Mouse (Mus musculus): ENCODE data around the gene C2cd3. TPM values are rescaled to one million over a fixed set of nuclear protein-coding genes. Genes with fewer than 3 reads are reported as not detected.

Gene C2cd3
- total RNA-seq, 2 experiments from 2014 or later = 21.0 to 51.1 TPM

DNA sequence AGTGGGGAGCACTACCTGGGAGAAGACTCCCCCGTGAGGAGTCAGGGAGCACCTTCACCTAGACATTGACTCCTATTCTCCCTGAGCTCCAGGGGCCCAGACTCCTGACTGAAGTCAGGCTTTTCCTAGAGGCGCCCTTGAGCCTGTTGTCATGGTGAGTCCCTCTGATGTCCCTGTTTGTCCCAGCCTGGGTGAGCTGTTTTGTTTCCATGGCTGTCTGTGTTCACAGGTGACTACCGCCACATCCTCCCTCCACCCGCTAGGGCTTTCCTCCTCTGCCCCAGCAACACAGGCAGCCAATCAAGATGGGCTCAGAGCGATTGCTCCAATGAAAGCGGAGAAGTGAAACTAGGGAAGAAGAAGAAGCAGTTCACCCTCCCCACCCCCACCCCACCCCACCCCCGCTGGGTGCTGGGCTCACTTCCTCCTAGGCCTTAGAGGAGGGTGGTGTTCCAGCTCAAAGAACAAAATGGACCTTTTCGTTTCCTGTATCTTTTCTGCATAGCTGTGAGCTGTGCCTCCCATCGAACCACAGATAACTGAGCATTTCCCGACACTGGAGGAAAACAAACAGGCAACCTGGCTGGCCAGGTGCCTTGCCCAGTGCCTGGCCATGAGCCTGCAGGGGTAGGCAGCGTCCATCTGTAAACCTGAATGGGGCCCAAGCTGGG is 123.7 kb downstream of the C2cd3 start:
- peak; percentile 74 for ATAC-seq (ENCODE audit: poor library complexity, severe bottlenecking)

DNA sequence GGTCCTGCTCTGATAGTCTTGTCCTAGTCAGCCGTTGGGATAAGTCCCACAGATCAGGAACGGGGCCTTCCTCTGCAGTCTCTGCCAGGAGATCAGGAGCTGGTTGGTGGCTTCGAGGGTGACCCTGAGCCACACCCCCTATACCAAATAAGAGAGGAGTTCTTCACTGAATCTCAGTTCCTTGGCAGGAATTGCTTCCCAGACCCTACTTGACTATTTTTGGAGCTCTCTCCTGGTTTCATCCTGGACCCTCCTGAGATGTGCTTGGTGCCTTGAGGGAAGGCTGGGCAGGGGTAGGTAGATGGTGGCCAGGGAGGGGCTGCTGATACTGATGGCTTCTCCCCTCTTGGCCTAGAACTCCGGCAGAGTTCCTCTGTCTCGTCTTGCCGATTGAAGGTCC is 124.3 kb downstream of the C2cd3 start:
- no peak for ATAC-seq (ENCODE audit: poor library complexity, severe bottlenecking)

DNA sequence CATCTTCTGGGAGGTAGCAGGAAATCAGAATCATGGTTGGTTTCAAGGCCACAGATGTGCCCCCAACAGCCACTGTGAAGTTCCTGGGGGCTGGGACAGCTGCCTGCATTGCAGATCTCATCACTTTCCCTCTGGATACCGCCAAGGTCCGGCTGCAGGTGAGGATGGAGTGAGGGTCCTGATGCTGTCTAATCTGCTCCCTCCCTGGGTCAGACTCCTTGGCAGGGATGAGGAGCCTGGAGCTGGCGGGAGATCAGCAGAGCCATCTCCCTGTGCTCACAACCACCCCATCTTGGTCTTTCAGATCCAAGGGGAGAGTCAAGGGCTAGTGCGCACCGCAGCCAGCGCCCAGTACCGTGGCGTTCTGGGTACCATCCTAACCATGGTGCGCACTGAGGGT is 124.8 kb downstream of the C2cd3 start:
- no peak for ATAC-seq (ENCODE audit: poor library complexity, severe bottlenecking)

DNA sequence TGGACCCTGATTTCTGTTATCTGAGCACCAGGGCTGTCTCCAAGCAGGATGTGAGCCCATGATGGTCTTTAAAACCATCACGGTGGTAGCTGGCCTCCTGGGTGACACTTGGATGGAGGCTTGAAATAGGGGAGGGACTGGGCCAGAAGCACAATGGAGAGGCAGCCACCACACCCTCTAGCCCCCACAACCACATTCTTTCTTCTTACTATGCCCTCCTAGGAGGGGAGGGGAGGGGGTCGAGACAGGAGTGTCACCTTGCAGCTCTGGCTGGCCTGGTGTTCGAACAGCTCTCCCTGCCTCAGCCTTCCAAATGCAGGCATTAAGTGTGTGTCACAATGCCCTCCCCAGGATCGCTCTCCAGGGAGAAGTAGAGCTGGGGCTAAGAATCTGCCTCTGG is 125.4 kb downstream of the C2cd3 start:
- ATAC-seq (ENCODE audit: poor library complexity, severe bottlenecking) = no peak

DNA sequence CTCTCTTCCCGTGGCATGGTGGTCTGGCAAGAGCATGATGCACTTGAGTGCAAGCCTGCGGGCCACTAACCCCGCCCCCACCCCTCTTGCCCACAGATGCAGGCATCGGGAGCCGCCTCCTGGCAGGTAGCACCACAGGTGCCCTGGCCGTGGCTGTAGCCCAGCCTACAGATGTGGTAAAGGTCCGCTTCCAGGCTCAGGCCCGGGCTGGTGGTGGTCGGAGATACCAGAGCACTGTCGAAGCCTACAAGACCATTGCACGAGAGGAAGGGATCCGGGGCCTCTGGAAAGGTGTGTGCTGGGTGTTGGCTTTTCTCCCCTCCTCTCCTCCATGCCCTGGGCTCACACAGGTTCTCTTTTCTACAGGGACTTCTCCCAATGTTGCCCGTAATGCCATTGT is 125.9 kb downstream of the C2cd3 start:
- ATAC-seq (ENCODE audit: poor library complexity, severe bottlenecking) = no peak

DNA sequence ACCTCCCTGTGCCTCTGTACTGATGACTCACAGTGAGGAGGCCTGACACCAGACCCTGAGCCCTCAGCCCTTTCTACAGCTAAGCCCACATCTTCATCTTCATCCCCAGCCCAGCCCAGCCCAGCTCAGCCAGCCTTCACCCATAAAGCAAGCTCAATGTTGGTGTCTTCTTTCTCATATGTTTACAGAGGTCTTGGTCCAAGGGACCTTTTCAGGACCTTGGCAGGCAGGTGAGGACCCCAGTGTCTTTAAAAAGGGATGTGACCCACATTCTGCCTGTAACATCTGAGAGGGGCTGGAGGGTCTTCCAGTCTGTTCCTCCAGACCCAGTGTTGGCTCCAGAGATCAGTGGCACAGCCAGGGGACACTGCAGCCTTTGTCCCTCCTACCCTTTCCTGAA is 127.4 kb downstream of the C2cd3 start:
- ATAC-seq (ENCODE audit: poor library complexity, severe bottlenecking) = no peak

DNA sequence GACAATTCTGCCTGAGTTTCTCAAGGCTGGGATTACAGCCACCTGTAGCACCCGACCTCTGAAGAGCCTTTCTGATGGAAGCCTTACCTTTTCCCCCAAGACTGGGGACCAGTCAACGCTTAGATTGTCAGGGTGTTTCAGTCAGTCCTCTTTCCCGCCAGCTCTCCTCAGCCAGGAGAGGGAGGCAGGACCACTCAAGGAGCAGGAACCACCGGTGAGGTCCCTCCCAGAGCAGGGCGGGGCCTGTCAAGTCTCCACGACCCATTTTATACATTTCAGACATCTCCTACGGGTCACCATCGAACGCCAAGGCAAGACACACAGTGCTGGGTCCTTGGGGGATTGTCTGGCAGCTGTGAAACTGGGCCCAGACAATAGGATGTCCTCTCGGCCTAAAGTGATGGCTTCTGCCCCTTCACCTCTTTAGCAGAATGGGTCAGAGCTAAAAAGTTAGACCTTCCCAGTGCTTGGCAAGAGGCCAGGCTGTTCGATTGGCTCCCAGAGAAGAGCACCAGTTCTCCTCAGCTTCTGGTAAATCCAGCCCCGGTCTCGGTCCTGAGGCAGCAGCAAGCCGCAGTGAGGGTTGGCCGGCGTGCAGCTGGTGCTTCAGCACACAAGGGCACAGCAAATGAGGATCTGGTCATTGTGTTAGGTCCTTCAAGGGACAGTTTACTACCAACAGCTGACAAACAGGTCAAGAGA is 128.4 kb downstream of the C2cd3 start:
- ATAC-seq (ENCODE audit: poor library complexity, severe bottlenecking) = no peak

DNA sequence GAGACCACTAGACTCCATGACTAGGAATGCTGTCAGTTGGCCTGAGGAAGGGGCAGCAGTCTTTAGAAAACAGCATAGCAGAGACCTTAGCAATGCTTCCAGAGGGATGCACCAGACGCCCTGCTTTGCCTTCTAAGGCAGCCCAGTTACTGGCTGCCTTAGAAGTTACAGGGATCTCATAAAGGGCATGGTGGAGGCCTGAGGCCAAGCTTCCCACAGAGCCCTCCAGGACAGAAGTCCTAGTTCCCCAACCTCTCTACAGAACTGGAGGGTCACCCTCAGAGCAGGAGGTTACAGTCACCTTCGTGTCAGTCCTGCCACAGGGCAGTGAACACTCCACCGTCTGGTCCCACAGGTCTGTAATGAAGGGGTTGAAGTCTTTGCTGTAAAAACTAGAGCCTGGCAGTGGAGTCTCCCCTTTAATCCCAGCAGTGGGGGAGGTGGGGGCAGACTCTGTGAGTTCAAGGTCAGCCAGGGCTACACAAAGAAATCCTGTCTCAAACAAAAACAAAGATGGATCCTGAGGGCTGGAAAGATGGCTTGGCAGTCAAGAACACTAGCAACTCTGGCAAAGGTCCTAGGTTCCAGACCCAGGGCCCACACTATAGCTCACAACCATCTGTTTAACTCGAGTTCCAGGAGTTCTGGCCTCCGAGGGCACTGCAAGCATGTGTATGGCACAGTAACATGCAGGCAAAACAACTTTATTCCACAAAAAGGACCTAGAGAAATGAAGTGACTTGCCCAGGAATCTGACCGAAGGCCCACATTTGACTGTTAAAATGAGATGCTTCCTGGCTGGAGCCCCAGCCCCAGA is 129.2 kb downstream of the C2cd3 start:
- ATAC-seq (ENCODE audit: poor library complexity, severe bottlenecking) = no peak

DNA sequence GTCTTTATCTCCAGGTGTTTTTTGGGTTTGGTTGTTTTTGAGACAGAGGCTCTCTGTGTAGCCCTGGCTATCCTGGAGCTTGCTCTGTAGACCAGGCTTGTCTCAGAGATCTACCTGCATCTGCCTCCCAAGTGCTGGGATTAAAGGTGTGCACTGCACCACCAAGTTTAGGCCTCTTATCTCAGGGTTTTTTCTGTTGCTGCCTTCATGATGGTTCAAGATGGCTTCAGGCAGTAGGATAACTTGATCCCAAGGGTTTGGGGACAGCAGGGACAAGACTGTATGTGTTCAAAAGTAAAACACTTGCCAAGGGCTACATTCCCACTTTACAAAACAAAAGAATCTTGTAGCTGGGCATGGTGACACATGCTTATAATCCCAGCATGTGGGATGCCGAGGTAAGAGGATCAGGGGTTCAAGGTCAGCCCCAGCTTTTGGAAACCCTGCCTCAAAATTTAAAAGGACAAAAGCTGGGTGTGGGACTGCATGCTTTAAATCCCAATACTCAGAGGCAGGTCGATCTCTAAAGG is 129.9 kb downstream of the C2cd3 start:
- no peak for ATAC-seq (ENCODE audit: poor library complexity, severe bottlenecking)

DNA sequence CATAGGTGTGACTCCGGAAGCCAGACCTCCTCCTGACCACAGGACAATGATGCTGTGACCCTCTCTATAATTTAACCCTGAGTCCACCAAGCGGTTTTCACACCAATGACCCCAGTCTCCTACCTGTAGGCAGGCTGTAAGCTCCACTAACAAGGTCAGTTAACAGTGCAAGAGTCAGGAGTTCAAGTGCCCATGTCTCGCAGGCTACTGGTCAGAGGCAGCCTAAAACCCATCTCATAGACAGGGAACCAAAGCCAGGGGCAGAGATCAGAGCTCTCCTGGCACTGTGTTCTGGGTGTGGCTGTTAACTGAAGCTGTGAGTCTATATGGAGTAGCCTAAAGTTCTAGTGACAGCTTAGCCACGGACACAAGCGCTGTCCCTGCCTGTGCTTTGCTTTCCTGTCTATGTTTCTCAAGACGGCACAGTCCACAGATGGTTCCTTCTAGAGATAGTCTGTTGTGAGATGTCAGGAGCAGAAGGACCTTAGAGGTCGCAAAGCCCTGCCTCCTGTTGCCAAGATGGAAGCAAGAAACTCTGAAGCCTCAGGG is 130.4 kb downstream of the C2cd3 start:
- peak; percentile 28 for ATAC-seq (ENCODE audit: poor library complexity, severe bottlenecking)

DNA sequence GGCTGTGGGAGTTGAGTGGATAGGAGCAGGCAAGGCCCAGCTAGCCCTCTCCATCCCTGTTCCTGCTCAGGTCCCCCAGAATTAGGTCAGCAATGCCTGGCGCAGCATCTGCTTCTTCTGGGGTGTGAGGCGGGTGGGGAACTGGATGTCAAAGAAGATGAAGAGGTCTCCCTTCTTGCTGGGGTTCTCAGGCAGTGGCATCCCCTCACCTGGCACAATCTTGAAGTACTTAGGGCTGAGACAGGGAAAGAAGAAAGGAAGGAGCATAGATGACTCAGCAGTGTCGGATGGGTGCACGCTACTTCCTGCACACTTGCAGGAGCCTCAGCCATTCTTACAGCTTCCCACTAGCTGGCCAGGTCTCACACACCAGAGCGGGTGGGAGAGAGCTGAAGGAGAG is 131.0 kb downstream of the C2cd3 start:
- peak; percentile 53 for ATAC-seq (ENCODE audit: poor library complexity, severe bottlenecking)

DNA sequence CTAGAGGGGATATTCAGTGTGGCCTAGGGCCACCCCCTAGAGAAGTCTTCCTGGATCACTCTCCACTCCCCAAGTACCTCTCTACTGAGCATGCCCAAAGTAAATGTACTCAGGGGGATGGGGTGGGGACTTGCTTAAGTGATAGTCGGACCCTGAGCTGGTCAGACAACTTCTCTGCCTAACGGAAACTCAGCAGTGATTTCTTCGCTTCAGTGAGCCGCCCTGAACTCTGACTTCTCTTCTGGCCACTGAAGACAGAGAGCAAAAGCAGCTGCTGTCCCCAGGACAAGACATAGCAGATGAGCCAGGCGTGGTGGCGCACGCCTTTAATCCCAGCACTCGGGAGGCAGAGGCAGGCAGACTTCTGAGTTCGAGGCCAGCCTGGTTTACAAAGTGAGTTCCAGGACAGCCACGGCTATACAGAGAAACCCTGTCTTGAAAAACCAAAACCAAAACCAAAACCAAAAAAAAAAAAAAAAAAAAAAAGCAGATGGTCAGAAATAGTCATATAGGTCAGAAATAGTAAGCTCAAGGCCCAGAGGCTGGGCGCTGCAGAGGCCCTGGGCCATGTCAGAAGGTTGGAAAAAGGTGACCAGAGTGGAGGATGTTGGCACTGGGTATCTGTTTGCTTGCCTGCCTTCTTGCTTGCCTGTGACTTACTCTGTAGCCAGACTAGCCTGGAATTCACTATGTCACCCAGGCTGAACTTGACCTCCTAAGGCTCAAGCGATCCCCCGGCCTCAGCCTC is 132.9 kb downstream of the C2cd3 start:
- no peak for ATAC-seq (ENCODE audit: poor library complexity, severe bottlenecking)

DNA sequence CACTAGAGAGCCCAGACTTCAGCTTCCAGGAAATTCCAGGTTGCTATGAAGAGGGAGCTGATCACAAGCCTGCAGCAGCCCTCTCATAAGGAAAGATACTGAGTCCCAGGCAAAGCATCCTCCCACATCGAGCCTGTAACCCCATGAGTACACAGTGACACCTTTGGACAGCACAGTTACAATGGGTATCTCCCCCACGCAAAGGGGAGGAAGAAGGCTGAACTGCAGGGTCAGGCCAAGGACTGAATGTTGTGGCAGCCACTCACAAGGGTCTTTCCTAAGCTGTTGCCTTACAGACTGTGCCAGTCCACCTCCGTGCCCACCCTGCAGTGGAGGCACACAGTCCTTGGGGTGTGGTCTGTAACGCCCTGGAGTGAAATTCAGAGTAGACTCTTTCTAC is 134.5 kb downstream of the C2cd3 start:
- no peak for ATAC-seq (ENCODE audit: poor library complexity, severe bottlenecking)

DNA sequence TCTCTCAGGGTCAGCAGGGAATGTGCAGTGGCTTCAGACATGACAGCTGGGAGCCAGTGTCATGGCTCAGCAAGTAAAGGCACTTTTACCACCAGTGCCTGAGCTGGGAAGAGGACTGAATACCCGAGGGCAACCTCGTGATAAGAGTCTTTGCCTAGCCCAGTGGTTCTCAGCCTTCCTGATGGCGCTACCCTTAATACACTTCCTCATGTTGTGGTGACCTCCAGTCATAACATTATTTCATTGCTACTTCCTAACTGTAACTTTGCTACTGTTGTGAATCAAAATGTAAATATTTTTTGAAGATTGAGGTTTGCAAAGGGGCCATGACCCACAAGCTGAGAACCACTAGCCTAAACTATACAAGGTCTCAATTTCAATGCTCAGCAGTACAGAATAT is 136.6 kb downstream of the C2cd3 start:
- no peak for ATAC-seq (ENCODE audit: poor library complexity, severe bottlenecking)

DNA sequence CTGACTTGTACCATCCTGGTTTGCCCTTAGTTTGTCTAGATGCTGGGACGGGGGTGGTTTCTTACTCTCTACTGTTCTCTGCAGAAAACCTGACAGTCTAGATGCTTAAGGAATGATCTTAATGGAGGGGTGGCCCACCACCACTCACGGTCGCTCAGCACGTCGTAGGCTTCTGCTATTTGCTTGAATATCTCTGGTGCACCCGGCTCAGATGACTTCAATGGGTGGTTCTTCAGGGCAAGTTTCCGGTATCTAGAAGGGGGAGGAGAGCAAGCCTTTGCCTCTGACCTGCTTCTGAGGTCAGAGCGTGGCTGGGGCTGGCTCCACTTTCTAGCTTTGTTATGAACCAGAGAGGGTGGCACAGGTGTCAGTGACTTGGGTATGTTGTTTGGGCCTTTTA is 139.6 kb downstream of the C2cd3 start:
- ATAC-seq (ENCODE audit: poor library complexity, severe bottlenecking) = peak; percentile 12; the same call in 1 of the 2 replicates

DNA sequence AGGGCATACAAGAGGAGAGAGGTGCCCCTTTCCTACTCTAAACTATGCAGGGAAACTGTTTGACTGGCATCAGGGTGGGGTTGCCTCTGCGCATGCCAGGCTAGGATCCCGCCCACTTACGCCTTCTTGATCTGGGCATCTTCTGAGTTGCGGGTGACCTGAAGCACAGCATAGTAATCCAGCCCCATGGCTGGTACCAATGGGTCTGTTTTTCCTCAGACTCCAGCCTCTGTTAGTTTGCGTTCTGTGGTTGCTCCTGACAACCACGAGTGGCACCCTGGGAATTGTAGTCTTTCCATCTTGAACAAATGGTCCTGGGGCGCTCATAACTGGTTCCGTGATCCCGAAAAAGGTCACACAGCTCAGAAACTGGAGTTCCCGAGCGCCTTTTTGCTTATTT is 142.5 kb downstream of the C2cd3 start, which contains the start of gene Dnajb13:
Gene Dnajb13, minus strand, starts transcription at position 388 of the 400 bp plus-strand sequence.
- ATAC-seq (ENCODE audit: poor library complexity, severe bottlenecking) = no peak
